Mouse (Mus musculus) liver, postnatal 0 days (tissue): ENCODE measurements around the gene Gm2a.

Experiments used
- CTCF ChIP-seq: sonication (generic); IDR thresholded peaks from 2 replicates; pipeline ENCODE4 v1.5.1; 2016; ENCODE audit warnings: antibody characterized with exemption, low read depth
- EP300 ChIP-seq: IDR thresholded peaks from 2 replicates; pipeline ENCODE4 v1.6.1; 2016; ENCODE audit warnings: antibody characterized with exemption, low read depth, mild to moderate bottlenecking

- no peak for TF ChIP-seq CTCF
- TF ChIP-seq EP300 = no peak
These were observed 19.4 kb upstream of the Gm2a start for GRCm38 (mm10) chr11:55078502-55078901.
